Mouse (Mus musculus) liver (tissue): ENCODE results near the gene Ehd3.
A peak's percentile ranks its signal among the peaks of the same experiment; 100 is the strongest.

Source experiments
- DNase-seq: peaks from one replicate; pipeline ENCODE4 v3.0.0-alpha.2; 2020; ENCODE audit warnings: mixed read lengths

Gene Ehd3

GRCm38 (mm10) chr17:73803521-73804184 lies at the start of gene Ehd3:
Gene Ehd3 (plus strand): TSS chr17:73804134.
- no peak for DNase-seq

GRCm38 (mm10) chr17:73770964-73771363 lies 33.0 kb upstream of the Ehd3 start:
- peak; percentile 27 for DNase-seq

GRCm38 (mm10) chr17:73786642-73787311 lies 17.2 kb upstream of the Ehd3 start:
- no peak for DNase-seq

GRCm38 (mm10) chr17:73790284-73791020 lies 13.5 kb upstream of the Ehd3 start:
- no peak for DNase-seq

- DNase-seq: no peak
Observed at GRCm38 (mm10) chr17:73796789-73797188, 7.1 kb upstream of the Ehd3 start.

- no peak for DNase-seq
Observed at GRCm38 (mm10) chr17:73797706-73798105, 6.2 kb upstream of the Ehd3 start.

GRCm38 (mm10) chr17:73804592-73805271 lies 798 bp downstream of the Ehd3 start:
- peak; percentile 80 for DNase-seq

- DNase-seq: no peak
Observed at GRCm38 (mm10) chr17:73806331-73806730, 2.4 kb downstream of the Ehd3 start.

GRCm38 (mm10) chr17:73807211-73807610 lies 3.3 kb downstream of the Ehd3 start:
- DNase-seq: no peak

GRCm38 (mm10) chr17:73808431-73808830 lies 4.5 kb downstream of the Ehd3 start:
- DNase-seq: no peak

- DNase-seq: no peak
Observed at GRCm38 (mm10) chr17:73810801-73811200, 6.9 kb downstream of the Ehd3 start.

GRCm38 (mm10) chr17:73811566-73811965 lies 7.6 kb downstream of the Ehd3 start:
- no peak for DNase-seq

- no peak for DNase-seq
Observed at GRCm38 (mm10) chr17:73813031-73813660, 9.2 kb downstream of the Ehd3 start.

- no peak for DNase-seq
Observed at GRCm38 (mm10) chr17:73814500-73815190, 10.7 kb downstream of the Ehd3 start.

- peak; percentile 19 for DNase-seq
Observed at GRCm38 (mm10) chr17:73817697-73818380, 13.9 kb downstream of the Ehd3 start.

GRCm38 (mm10) chr17:73818936-73819335 lies 15.0 kb downstream of the Ehd3 start:
- DNase-seq: no peak

- no peak for DNase-seq
Observed at GRCm38 (mm10) chr17:73820726-73821125, 16.8 kb downstream of the Ehd3 start.

GRCm38 (mm10) chr17:73822255-73822654 lies 18.3 kb downstream of the Ehd3 start:
- DNase-seq: no peak

GRCm38 (mm10) chr17:73823121-73824021 lies 19.4 kb downstream of the Ehd3 start:
- DNase-seq: no peak

GRCm38 (mm10) chr17:73824022-73824340 lies 20.0 kb downstream of the Ehd3 start:
- DNase-seq: no peak

GRCm38 (mm10) chr17:73826106-73826505 lies 22.2 kb downstream of the Ehd3 start:
- DNase-seq: no peak
